Mouse (Mus musculus) cerebellum, adult 9-10 months (tissue): ENCODE results near the gene Nr1h2.

Experiments
- DNase-seq: peaks from one replicate; pipeline ENCODE4 v3.0.0; 2022

The Nr1h2 gene

DNA sequence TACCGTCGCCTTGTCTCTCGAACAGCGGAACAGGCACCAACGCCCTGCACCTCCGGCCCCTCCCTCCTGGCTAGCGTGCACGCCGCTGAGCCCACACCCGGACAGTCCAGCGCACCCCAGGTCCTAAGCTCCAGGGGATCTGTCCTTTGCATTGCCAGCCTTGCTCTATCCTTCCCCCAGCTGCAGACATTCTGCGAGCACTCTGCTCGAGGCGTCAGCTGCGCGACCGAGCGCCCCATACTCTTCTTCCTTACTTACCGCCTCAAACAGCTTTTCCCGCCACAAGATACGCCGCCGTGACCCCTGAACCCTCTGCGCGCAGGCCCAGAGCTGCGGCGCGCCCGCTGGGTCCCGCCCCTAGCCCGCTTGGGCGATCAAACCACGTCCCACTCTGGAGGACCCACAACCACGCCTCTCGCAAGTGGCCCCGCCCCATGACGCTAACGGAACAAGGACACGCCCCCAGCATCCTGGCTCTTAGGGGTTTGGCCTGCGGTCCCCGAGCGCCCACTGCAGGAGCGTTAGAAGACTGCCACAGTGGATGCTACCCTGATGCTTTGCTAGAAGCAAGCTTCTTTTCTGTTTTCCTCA is 5.2 kb downstream of the Nr1h2 start, which contains the start of gene Pold1:
Gene Pold1 (minus strand): TSS at position 353 of the 591 bp plus-strand sequence.
- DNase-seq, result peak; percentile 100

DNA sequence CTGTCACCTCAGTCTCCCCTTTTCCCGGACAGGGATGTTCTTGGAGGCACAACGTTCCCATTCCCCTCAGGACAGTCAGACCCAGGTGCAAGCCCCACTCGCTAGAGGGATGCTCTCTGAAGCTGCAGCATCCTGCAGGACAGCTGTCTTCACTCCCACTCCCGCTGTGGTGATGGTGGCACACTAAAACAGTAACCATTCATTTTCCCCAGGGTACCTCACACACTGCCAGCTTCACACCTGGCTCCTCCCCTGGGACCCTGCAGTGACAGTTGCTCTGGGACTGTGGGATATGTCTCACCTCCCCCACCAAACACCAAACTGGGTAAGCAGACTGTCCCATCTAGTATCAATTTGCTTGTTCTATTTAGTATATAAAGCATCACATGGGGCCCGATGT is 6.0 kb downstream of the Nr1h2 start:
- peak; percentile 55 for DNase-seq

DNA sequence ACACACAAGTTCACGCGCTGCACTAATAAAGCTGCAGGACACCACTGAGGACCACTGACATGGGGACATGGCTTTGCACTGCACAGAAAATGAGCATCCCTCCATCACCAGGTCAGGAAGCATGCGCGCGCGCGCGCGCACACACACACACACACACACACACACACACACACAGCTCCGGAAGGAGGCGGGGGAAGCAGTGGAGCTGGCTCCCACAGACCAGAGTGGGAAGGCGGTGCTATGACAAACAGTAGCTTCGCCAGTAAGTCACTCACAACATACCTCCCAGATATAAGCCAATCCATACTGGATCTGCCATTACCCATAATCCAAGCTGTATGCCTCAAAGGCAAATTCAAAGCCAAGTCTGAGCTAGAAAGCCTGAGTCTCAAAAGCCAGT is 6.7 kb downstream of the Nr1h2 start:
- DNase-seq, result no peak

DNA sequence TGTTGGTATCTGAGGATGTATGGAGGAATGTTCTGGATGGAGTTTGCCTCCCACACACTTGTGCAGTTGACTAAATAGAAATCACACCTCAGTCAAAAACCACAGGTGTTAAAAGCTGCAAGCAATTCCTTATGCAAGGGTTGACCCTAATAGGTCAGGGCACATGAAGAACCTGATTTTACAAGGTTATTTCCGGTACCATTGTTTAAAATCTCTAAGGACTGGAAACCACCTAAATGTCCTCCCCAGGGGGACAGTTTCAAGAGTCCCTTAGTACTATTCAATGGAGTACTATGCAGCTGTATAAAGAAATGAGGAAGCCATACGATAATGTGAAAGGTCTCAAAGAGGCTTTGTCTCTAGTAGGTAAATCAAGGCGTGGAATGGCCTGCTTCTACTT is 7.5 kb downstream of the Nr1h2 start:
- no peak for DNase-seq

DNA sequence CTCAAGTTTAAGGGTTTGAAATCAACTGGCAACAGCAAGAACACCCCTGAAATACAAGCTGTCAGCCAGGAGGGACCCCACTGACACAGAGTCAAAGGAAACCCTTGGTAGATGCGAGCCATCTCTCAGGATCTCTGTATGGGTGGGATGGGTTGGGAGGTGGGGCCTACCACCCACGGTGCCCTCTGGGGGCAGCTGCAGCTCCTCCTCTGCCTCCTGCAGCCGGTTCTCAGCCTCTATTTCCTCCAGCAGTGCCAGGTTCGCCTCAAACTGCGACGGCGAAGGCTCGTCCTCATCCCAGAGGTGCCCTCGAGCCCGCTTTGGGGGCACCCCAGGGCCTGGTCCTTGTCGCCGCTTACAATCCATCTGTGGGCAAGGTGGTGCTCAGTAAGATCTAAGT is 10.7 kb downstream of the Nr1h2 start:
- no peak for DNase-seq

DNA sequence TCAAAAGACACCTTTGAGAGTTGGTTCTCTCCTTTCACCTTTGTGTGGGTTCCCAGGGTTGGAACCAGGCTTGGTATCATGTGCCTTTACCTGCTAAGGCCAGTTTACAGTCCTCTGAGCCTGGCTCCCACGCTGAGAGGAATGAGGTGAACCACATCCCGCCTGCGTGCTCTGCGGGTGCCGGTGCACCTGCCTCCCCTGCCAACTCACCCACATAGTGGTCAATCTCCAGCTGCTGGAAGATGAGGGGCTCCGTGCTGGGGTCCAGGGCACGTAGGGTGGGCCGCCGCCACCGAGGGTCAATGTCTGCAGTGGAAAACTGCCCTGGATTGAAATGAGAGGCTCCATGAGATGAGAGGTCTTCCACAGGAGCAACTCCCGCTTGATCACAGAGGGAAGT is 11.2 kb downstream of the Nr1h2 start:
- no peak for DNase-seq

DNA sequence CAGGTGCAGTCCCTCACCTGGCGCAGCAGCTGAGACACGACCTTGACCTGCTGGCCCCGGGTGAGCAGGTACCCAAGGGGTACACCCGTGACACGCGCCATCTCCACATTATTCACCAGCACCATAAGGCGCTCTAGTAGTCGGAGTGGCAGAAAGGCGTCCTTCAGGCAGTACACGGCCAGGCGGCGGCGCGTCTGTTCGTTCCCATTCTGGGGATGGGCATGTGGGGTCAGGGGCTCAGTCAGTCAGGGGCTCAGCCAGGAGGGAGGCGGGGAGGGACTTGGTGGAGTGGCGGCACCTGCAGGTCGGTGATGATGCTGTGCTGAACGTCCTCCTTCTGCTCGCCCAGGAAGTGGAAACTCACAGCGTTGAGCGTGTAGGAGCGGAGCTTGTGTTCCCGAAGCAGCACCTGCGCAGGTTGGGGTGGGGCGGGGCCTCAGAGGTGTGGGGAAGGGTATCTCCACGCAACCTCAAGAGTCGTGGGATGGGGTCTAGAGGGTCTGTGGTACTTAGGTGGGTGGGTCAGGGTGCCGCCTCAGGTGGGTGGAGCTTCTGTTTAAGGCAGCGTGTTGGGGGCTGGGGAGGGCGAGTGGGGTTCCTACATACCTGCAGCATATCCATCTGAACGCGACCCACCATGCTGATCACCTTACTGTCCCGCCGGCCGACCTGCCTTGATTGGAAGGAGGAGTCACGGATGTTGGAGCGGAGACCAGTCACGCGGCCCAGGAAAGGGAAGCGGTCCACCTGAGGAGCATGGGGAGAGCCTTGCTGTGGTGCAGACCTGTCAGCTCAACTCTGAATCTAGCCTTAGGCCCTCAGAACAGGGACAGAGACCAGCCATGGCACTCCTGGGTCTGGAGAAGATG is 14.8 kb downstream of the Nr1h2 start:
- no peak for DNase-seq

DNA sequence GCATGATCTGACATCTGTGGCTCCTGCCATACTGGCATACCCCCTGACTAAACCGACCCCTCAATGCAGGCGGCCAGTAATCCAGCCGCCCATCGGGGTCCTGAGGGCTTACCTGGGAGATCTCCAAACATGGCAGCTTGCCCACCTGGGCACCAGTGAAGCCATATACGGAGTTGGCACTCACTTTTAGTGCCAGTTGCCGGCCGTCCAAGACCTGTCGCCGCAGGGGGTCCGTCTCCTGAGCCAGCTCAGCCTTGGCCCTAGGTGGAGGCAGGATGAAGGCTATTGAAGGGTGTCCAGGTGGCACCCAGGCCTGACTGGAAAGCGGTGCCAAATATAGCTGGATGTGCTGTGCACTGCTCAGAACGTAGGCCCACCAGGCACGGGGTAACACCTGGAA is 16.3 kb downstream of the Nr1h2 start:
- DNase-seq, result peak; percentile 79

DNA sequence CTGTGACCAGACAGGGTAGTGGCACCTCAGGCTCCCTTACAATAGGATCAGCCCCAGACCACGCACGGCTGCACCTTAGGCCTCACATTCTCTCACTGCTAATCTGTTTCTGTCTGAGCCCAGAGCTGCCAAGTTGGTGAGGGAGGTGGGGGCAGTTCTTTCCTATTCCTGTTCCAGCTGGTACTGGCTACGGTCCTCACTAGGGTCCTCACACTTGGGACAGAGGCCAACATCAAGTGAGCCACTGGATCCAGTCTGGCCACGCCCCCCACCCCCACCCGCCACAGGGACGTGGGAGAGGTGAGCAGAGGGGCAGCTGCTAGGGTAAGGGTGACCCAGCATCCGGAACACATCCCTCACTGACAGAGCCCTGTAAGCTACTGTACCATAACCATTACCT is 16.7 kb downstream of the Nr1h2 start:
- no peak for DNase-seq

DNA sequence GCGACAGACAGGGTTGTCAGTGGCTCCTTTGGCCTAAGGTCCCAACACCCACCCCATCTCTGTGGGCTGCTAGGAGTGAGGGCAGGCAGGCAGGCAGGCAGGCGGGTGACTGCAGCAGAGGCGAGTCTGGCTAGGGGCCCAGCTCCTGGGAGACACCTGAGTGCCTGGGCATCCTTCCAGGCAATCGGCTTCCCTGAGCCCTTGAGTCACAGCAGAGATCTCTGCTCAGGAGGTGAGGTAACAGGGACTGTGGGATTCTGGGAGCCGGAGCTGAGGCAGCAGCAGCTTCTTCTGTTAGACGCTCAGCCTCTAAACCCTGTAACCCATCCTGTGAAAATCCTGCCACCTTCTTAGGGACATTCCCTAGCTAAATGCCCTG is 17.2 kb downstream of the Nr1h2 start:
- peak; percentile 86 for DNase-seq

DNA sequence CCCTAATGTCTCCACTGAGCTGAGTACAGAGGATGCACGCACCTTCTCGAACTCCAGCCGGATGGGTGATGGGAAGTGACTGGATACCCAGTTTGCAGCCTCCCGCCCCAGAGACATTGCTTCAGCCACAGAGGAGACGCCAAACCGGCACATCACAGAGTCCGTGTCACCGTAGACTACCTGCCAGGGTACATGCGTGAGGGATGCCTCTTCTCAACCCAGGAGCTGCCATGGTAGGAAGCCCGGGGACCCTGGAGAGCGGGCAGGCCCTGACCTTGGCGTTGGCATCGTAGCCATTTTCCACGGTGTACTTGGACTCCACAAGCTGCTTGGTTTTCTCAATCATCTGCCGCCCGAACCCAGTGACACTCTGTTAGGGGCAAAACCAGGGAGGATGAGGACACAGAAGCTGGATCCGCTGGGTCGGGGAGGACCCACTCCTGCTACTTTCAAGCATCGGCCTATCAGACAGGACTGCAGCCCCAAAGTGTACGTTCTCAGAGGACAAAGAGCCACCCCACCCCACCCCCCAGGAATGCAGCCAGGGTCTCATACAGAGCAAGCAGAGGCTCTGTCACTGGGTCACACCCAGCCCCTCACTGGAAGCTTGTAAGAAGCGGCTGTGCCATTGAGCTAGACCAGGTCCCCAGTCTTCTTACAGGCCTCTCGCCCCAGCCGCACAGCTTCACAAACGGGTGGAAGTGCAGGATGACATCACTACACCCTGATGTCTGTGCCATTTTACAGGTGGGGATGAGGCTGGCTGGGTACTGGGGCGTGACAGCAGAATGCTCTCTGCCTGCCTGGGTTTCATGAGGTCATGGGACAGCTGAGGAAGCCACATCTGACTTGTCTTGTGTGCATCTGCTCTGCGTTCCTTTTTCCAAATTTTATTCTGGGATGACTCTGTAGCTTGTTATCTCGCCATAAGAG is 17.8 kb downstream of the Nr1h2 start:
- DNase-seq, result no peak

DNA sequence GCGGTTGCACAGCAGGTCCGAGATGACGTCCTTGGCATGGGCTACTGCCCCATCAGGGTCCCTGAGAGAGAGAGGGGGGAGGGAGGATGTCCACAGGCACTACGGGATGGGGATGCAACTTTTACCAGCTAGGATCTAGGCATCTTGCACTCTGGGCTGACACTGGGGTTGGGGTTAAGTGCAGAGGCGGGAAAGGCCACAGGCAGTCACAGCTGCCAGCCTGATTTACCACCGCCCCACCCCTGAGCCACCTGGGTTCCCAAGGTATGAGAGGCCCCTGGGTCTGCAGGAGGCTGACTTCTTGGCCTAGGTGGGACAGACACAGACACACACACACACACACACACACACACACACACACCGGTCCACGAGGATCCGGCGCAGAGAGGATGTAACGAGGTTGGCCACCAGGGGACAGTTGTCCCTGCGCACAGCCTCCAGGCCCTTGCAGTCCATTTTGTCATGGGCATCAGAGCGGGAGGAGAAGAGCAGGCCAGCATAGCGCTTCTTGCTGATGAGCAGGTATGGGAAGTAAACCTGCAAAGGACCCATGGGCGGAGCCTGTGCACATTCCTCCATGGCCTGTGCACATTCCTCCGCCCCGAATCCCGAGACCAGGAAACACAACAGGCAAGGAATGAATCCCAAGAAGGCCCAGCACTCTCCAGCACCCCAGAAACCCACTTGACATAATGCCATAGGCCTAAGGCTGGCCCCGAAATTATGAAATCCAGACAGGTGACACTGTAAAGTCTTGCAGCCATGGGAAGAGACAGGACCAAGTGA is 18.9 kb downstream of the Nr1h2 start:
- peak; percentile 17 for DNase-seq

DNA sequence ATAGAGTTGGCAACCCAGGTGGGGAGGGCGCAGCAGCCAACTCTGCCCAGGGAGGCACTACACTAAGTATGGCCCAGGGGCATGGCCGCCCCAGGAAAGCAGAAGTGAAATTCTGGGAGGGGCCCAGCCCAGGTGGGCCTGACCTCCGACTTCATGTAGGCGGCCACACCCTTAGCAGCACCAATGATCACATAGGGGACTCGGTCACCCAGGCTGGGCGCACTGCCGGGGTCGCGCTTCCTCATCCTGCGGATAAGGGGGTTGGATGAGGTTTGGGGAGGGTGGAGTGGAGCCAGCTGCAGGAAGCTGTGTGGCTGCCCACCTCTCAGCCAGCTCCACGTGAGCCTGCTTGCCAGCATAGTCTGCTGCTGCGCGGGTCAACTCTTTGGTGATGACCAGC is 19.5 kb downstream of the Nr1h2 start:
- DNase-seq, result peak; percentile 7

DNA sequence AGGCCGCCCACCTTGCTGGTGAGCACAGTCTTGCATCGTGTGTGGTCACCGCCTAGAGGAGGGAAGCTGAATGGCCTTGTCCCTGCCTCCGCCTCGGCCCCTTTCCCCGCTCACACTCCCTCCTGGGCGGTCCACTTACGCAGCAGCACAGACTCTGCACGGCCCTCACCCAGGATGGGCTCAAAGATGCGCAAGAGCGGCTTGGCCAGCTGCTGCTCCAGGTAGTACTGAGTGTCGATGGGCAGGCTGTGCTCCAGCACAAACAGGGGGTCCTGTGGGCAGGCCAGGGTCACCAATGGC is 20.1 kb downstream of the Nr1h2 start:
- DNase-seq, result no peak

DNA sequence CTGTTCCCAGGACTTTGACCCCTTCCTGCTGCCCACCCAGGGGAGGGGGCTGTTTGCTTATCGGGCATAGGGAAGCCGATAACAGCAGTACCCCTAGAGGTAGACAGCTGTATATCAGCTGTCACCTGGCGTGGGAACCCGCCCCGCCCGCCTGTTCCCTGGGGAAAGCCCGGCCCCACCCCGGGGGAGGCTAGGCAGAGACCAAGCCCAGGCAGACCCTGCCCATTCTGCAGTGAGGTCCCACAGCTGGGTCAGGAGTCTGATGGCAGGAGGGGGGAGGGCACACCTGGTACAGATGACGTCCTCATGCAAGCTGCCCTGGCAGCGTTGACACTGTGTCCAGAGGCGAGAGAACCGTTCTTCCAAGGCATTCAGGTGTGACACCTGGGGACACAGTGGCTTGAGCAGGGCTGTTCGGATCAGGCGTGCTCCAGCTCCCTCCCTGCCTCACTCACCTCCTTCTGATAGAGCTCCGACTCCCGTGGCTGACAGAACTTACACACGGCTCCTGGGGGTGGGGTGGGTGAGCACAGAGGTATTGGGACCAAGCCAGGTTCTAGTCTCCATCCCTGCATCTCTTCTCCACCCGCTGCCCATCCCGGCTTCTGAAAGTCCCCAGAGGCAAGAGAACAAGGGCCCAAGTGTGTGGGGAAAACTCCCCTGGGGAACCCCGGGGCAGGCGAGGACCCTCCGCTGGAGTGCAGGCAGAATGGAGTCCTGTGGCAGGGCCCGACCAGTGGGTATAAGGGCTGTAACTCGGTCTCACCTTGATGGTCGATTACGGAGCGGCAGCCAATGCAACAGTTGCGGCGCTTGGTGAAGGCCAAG is 20.6 kb downstream of the Nr1h2 start:
- DNase-seq, result peak; percentile 30

DNA sequence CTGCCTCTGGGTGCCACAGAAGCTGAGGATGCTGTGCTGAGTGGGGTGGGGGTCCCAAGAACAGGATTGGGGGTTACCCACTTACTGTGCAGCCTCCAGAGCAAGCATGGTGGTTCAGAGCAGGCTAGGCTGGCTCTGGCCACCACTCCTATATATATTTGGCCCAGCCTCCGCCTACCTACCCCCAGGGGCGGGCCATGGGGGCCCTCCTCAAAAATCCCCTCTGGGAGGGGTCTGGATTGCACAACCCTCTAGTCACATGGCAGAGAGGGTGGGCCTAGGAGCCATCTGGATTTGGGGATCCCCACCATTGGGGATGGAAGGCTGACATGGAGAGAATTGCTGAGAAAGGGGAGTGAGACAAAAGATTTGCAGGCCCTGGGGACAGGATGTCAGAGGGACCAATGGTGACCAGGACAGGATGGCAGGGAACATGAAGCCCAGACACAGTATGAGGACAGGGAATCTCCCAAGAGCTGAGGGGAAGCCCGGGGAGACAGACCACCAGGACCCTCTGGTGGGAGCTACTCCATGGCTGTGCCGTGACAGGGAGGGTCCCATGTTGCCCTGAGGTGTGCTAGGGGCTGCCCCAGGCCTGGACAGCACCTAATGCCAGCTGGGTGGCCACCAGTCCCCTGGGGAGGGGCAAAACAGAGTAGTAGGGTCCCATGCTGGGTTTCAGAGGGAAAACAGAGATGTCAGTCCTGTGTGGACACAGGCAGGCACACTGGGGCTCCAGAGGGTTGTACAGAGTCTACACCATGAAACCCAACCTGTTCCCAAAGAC is 21.6 kb downstream of the Nr1h2 start, which contains the start of gene Spib:
Gene Spib (minus strand): TSS at position 126 of the 787 bp plus-strand sequence.
- DNase-seq, result no peak

DNA sequence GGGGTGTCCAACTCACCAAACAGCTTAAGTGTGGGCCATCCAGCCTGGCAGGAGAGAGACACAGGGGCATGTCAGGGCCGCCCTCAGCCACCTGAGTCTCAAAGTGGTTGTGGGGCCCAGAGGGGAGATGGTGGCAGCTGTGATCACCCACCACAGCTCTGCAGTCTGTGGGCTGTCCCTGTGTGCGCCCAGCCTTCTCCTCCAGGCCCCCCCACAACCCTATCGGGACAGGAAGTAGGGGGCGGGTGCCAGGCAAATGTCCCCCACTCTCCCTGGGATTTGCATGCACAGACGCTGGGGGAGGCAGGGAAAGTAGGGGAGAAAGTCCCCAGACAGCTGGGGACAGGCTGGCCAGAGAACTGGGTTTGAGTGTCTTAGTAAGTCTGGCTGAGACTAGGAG is 22.5 kb downstream of the Nr1h2 start:
- no peak for DNase-seq

DNA sequence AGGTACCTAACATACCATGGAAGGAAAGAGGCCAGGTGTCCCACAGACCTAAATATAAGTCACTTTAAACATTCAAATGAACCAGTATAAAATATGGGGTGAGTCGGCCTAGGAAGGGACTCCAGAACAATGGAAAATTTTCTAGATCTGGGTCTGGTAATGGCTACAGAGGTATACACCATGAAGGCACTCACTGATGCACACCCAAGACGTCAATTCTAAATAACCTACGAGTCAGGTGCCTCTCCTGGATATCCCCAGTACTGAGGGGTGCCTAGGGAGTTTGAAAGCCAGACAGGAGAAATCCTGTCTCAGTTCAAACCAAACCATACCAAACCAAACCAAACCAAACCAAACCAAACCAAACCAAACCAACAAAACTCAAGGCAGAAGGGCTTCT is 23.2 kb downstream of the Nr1h2 start:
- DNase-seq, result no peak

DNA sequence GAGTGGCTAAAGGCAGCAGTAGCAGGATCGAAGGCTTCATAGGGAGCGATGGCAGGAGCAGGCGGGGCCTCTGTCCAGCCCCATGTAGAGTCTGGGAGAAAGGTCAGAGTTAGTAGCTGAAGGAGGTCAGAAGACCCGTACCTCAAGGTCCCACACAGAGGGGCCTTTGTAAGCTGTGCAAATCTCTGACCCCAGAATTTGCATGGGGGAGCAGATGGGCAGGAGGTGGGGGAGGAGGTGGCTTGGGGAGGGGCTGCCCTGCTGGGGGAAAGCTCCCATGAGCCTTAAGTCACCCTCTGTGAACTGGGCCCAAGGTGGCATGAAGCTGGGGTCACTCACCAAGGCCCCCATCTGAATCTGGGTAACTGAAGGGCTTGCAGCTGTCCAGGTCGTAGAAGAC is 24.2 kb downstream of the Nr1h2 start:
- DNase-seq, result no peak

DNA sequence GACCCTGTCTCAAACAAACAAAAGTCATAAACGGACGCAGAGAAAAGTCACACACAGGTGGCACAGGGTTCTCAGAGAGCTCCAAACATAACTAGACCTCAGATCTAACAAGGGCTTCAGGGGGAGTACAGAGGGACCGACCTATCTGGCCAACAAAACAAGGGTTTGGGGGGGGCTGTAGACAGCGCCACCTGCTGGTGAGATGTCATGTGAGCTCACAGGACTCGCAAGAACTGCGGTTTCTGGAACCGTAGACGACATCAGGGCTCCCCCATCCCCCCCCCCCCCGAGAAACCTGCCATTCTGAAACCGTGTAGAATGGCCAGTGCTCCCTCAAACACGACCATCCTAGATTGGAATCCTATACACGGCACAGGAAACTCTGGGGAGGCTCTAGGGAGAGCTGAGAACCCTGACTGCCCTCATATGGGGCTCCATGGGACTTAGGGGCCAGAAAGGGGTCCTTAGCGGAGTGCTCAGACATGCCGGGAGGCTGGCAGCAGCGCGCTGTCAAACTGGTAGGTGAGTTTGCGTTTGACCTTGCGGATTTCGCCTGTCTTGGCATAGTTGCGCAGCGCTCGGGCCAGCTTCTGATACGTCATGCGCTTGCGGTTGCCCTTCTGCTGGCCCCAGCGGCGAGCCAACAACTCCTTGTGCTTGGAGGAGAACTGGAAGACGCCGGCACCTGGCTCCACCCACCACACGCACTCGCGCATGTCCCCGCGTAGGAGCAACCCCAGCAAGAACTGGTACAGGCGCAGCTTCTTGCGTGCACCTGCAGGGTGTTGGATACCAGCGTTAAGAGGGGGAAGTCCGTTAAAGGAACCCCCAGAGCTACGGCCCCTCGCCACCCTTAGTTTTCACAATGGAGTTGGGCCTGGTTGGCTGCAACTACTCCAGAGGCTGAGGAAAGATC is 26.0 kb downstream of the Nr1h2 start:
- peak; percentile 85 for DNase-seq
